Mouse (Mus musculus): ENCODE data around the gene Tnfaip8l2.
A peak's percentile ranks its signal among the peaks of the same experiment; 100 is the strongest.
"Not testable (repeated sequence)": the region's sequence is repeated elsewhere in the genome, so short reads cannot be mapped to it uniquely, and the experiment has no call there.

Gene Tnfaip8l2

GRCm38 (mm10) chr3:95159987-95160963 is 18.1 kb upstream of the Tnfaip8l2 start, which contains the start of gene Sema6c:
Sema6c (plus strand) TSS chr3:95160457.
- DNase-seq (ENCODE audit: low spot score): peak; percentile 93

DNA sequence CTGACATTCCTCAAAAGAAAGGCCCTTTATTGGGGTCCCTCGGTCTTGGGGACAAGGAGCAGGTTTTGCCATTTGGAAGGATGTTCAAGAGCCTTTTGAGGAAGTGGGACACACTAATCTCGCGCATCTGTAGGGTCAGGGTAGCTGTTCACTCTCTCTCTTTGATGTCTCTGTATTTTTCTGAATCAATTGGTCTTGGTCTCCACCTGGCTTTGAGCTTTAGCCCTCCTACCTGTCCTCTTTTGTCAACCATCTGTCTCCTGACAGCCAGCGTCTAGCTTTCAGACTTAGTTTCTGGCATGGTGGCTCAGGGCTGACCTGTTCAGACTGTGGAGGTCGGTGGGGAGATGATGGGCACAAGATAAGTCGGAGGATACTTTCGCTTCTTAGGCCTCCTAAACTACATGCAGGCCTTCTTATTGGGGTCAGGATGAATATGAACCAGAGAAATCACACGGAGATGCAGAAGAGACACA is 17.4 kb upstream of the Tnfaip8l2 start:
- no peak for DNase-seq (ENCODE audit: low spot score)

- DNase-seq (ENCODE audit: low spot score): no peak
These were observed 11.7 kb upstream of the Tnfaip8l2 start for GRCm38 (mm10) chr3:95153874-95154273.

DNA sequence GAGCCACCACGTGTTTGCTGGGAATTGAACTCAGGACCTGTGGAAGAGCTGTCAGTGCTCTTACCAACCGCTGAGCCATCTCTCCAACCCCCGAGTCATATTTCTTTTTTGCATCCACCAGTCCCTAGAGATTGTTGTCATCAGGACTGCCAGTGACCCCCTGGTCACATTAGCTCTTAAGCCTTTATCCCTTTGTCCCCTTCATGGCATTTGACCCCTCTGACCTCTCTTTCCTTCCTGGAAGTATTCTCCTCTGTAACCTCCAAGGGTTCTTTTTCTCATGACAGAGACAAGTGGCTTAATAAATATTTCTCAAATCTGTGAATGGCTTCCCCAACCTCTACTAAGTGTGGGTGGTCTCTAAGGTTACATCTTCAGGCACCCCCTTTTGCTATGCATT is 5.8 kb upstream of the Tnfaip8l2 start:
- DNase-seq (ENCODE audit: low spot score): peak; percentile 67

DNA sequence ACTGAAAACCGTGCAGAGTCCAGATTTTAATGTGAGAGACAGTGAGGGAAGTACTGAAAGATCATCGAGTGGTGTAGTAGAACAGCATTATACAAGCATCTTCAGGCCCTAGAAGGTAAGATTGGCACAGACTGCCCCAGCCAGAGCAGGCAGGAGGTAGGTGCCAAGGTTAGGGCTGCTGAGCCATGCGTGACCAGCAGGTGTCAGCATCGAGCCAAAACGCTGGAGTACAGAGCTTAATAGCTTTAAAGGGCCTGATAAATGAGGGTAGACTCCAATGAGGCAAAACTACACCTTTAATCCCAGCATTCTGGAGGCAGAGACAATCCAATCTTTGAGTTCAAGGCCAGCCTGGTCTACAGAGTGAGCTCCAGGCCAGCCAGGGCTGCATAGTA is 454 bp upstream of the Tnfaip8l2 start:
- DNase-seq (ENCODE audit: low spot score): peak; percentile 94

GRCm38 (mm10) chr3:95141474-95141873 is 686 bp downstream of the Tnfaip8l2 start:
- DNase-seq (ENCODE audit: low spot score): no peak

DNA sequence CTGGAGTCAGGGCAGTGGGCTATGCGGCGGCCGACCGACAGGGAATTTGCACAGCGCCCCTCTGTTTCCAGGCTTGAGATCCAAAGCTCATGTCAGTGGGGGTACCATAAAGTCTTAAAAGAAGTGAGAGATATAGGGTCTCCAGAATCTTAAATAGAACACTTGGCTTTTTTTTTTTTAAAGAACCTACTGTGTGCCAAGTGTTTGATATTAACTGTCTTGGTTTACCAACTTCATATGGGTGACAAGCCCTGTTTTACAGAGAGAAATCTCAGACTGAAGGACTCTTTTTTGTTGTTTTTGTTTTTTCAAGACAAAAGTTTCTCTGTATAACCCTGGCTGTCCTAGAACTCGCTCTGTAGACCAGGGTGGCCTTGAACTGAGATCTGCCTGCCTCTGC is 1.4 kb downstream of the Tnfaip8l2 start:
- DNase-seq (ENCODE audit: low spot score): no peak

DNA sequence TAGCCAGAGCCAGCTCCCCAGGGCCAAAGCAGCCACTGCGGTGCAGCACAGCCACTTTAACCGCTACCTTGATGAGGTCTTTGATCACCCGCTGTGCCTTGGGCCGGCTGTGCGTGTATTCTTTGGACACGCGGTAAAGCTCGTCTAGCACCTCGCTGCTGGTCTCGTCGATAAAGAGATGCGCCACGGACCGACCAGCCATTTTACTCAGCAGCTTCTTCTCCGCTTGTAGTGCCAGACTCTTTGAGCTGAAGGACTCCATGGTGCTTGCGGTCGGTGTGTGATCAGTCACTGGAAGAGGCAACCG is 1.9 kb downstream of the Tnfaip8l2 start:
- DNase-seq (ENCODE audit: low spot score): no peak

DNA sequence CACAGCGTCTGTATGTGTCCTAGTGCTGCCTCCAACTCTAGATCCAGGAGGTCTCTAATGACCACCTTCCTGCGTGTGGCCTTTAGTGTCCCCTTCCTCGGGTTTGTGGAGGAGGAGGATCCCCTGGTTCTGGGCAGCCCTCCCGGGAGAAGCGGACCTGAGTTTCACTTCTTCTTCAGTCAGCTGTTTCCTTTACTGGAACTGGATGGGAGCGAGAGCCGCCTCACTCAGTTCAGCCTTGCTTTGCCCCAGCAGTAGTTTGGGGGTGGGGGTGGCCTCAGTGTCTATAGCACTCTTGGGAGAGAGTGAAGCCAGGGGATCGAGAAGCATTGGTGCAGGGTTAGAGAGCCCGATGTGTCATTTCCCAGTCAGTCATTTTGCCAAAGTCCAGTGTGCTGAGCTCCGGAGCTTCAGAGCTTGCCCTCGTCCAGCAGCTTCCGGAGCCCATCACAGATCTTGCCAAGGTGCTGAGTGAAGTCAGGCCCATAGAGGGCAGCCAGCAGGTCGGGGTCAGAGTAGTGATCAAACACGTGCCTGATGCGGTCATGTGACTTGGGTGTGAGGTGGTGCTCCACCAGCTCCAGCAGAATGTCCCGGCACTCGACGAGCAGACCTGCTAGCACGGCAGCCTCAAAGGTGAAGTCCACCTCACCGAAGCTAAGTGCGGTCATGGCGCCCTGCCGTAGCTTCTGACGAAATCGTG is 2.4 kb downstream of the Tnfaip8l2 start:
- DNase-seq (ENCODE audit: low spot score): peak; percentile 16

DNA sequence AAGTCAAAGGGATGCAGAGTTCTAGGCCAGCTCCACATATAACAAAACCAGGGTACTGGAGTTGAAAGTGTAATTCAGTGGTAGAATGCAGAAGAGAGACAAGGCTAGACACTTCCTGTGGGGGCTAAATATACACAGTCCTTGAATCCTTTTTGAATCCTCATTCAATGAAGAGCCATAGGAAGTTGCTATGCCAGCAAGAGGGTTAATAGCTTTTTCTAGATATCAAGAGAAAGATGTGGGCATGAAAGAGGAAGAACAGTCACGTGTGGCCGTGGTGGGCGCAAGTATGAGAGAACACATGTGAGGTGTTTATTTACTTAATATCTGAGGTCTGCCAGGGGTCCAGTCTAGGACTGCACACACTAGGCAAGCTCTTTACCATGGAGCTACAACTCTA is 5.8 kb downstream of the Tnfaip8l2 start:
- DNase-seq (ENCODE audit: low spot score): no peak

- DNase-seq (ENCODE audit: low spot score): no peak
These were observed 6.6 kb downstream of the Tnfaip8l2 start for GRCm38 (mm10) chr3:95135433-95136052.

DNA sequence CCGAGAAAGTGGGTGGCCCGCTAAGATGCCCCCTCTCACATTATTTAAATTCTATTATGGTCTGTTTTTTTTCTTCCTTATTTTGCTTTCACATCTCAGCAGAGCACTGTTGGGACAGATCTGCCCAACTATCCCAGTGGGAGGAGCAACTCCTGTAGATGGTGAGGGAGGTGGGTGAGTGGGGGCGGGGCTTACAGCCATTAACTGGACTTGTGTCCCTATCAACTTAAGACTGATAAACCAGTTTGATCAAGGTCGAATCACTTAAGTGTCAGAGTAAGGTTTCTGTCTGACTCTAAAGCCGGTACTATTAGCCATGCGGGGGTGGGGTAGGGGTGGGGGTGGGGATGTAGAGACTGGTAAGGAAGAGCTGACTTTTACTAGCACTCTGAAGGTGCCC is 7.1 kb downstream of the Tnfaip8l2 start:
- DNase-seq (ENCODE audit: low spot score): no peak

- DNase-seq (ENCODE audit: low spot score): not testable (repeated sequence)
These were observed 8.0 kb downstream of the Tnfaip8l2 start for GRCm38 (mm10) chr3:95134133-95134532.

DNA sequence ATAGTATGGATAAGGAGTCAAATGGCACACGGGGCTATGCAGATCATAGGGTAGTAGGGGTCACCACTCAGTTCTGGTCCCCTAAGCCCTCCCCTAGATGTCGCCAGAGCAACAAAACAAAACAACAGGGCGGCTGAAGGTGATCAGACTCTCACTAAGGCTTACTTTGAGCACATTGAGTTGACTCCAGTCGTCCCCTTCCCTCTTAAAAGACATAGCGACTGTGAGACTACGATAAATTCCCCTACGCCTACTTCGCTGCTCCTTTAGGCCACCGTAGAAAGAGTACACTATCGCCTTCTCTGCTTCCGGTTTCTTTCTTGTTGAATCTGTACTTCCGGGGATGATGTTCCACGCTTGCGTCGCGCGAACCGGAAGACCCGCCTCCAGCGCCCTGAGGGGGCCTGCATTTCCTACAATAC is 8.5 kb downstream of the Tnfaip8l2 start, which contains the start of the genes Scnm1 and Lysmd1:
Scnm1 (minus strand) TSS at position 332 of the 422 bp plus-strand sequence.
Lysmd1 (plus strand) TSS at position 409 of the 422 bp plus-strand sequence.
- peak; percentile 97 for DNase-seq (ENCODE audit: low spot score)

- no peak for DNase-seq (ENCODE audit: low spot score)
These were observed 9.0 kb downstream of the Tnfaip8l2 start for GRCm38 (mm10) chr3:95133176-95133575.

DNA sequence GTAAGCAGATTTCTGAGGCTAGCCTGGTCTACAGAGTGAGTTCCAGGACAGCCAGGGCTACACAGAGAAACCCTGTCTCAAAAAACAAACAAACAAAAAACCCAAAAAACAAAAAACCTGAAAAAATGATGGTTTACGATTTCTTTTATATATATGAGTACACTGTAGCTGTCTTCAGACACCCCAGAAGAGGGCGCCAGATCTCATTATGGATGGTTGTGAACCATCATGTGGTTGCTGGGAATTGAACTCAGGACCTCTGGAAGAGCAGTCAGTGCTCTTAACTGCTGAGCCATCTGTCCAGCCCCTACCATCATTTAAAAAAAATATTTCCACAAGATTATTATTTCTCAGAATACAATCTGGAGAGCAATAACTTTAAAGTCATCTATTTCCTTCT is 9.8 kb downstream of the Tnfaip8l2 start:
- DNase-seq (ENCODE audit: low spot score): not testable (repeated sequence)

DNA sequence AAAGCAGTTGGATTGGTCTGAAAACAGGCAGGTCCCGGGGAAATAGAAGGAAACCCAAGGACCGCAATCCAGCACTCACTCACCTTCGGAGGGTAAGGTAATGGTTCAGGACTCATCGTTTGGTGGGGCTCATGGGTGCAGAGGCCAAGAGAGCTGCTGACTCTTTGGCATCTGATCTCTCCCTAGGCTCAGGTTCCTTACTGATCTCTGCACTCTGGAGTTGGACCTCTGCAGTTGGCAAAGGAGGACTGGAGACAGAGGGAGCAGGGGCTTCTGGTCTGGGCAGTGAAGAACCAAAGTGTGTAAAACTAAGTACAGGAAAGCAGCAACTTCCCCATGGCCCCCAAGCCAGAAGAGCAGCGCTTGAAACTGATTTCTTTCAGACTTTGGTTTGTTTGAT is 12.1 kb downstream of the Tnfaip8l2 start:
- DNase-seq (ENCODE audit: low spot score): no peak

- DNase-seq (ENCODE audit: low spot score): peak; percentile 42
These were observed 12.9 kb downstream of the Tnfaip8l2 start for GRCm38 (mm10) chr3:95129226-95129651.

DNA sequence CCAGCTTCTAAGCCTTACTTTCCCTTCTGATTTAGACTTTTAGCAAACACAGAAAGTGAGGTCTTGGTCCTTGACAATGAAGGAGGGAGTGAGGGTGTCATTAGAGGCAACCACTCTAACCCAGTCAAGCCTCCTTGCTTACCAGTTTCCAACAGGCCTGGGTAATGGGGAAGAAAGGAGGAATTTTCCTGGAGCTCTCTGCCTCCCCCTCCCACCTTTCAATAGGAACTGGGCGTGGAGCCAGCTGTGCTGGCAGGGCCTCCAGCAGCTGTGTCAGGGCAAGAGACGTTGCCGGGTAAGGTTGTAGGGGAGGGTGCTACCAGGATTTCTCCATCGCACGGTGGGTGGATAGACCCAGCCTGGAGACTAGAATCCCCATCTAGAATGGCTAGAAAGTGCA is 17.2 kb downstream of the Tnfaip8l2 start:
- no peak for DNase-seq (ENCODE audit: low spot score)

DNA sequence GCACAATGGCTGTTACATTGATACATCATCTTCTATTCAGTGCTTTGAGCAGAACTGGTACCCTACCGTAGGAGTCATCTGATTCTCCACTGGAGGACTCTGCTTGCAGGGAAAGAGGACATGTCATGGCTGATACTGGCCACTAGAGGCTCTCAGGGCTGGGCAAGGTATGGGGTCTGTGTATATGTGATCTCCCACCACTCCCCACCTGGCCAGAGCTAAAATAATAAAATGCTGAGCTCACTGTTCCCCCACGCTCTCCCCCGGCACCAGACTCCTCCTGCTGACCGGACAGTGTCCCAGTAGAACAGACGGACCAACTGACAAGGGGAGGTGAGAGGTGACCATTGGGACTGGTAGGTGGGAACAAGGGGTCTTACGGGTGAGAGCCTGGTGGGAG is 17.9 kb downstream of the Tnfaip8l2 start, which contains the start of gene Tmod4:
Tmod4 (plus strand) TSS at position 231 of the 400 bp plus-strand sequence.
- peak; percentile 37 for DNase-seq (ENCODE audit: low spot score)

DNA sequence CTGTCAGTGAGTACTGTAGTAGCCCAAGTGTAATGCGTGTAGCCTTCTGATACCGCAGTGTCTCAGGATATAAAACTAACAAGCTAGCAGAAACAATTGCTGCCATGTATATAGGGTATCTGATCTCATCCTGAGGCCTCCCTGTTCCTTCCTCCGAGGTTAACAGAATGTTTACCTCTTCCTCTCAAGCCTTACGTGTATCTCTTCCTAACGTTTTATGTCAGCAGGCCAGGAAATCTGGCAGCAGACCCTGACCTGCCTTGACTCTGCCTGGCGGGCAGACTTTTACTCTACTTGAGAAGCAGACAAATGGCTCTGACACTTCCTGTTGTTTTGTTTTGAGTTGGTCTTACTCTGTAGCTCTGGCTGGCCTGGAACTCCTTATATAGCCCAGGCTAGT is 20.6 kb downstream of the Tnfaip8l2 start:
- no peak for DNase-seq (ENCODE audit: low spot score)

GRCm38 (mm10) chr3:95117751-95118150 is 24.4 kb downstream of the Tnfaip8l2 start:
- no peak for DNase-seq (ENCODE audit: low spot score)

All from embryo, embryonic 10 days (tissue).